Mouse (Mus musculus): ENCODE measurements around the gene Gm7876.
"Not testable (repeated sequence)": the region's sequence is repeated elsewhere in the genome, so short reads cannot be mapped to it uniquely, and the experiment has no call there.

Gm7876 gene

GRCm38 (mm10) chr14:4708938-4709337 is at the start of gene Gm7876:
TSS of gene Gm7876 (plus strand) at chr14:4709238.
- not testable (repeated sequence) for DNase-seq

GRCm38 (mm10) chr14:4663892-4664291 is 45.1 kb upstream of the Gm7876 start, which contains the start of gene Gm3239:
TSS of gene Gm3239 (plus strand) at chr14:4664192.
- not testable (repeated sequence) for DNase-seq

- not testable (repeated sequence) for DNase-seq
Measured at GRCm38 (mm10) chr14:4726038-4726880, 17.2 kb downstream of the Gm7876 start, which contains the start of gene Gm3252. TSS of gene Gm3252 (plus strand) at chr14:4726775.
